Mouse (Mus musculus) liver, embryonic 14.5 days (tissue): ENCODE data around the gene Gm27179. TPM values are rescaled to one million over a fixed set of nuclear protein-coding genes. Genes with fewer than 3 reads are reported as not detected.
"Not testable (repeated sequence)": the region's sequence is repeated elsewhere in the genome, so short reads cannot be mapped to it uniquely, and the experiment has no call there.

Source experiments
- ATAC-seq: fragments of 200-750 bp; cut with Nextera tagmentation; 2 replicates; pipeline ENCODE4 v1.8.0; 2017; ENCODE audit warnings: moderate number of reproducible peaks, mild to moderate bottlenecking, moderate library complexity; ENCODE audit not compliant: insufficient read depth
- DNase-seq, 3 experiments: peaks; one replicate each; pipeline ENCODE4 v3.0.0-alpha.2; 2012 to 2013; ENCODE audit warnings: low read depth in 3 of 3, low spot score in 3 of 3
- H3K27ac ChIP-seq: fragments of 300-500 bp; sonication (generic); 2 replicates; pipeline ENCODE4 v1.5.1; 2014; ENCODE audit warnings: moderate library complexity, mild to moderate bottlenecking, control low read depth, inconsistent platforms
- H3K27me3 ChIP-seq: fragments of 300-500 bp; sonication (generic); 2 replicates; pipeline ENCODE4 v1.6.1; 2014; ENCODE audit warnings: mild to moderate bottlenecking, low read length, moderate library complexity; ENCODE audit not compliant: control insufficient read depth, insufficient read depth
- H3K36me3 ChIP-seq: fragments of 300-500 bp; sonication (generic); replicated peaks from 2 replicates; pipeline ENCODE4 v1.6.1; 2014; ENCODE audit warnings: low read depth; ENCODE audit not compliant: control insufficient read depth, insufficient read depth
- H3K4me1 ChIP-seq, 2 experiments: fragments of 200-500 bp in 1 of 2; fragments of 300-500 bp in 1 of 2; sonication (generic) in 1 of 2; replicated peaks; 2 replicates each; pipeline ENCODE4 v1.6.1; 2012 to 2014; ENCODE audit warnings: antibody characterized with exemption in 1 of 2, inconsistent platforms in 1 of 2, low read length in 1 of 2; ENCODE audit not compliant: control insufficient read depth in 2 of 2, insufficient read depth in 2 of 2
- H3K4me2 ChIP-seq: fragments of 300-500 bp; sonication (generic); 2 replicates; pipeline ENCODE4 v1.6.1; 2014; ENCODE audit warnings: low read depth, mild to moderate bottlenecking, control low read depth, moderate library complexity
- H3K4me3 ChIP-seq, 2 experiments: fragments of 200-500 bp in 1 of 2; fragments of 300-500 bp in 1 of 2; sonication (generic) in 1 of 2; 2 replicates each; pipeline ENCODE4 v1.5.1; 2012 to 2014; ENCODE audit warnings: low read depth in 2 of 2, low read length in 2 of 2, mild to moderate bottlenecking in 2 of 2, control low read depth in 1 of 2, inconsistent platforms in 1 of 2, moderate library complexity in 1 of 2; ENCODE audit not compliant: insufficient read depth in 1 of 2
- H3K9ac ChIP-seq: fragments of 300-500 bp; sonication (generic); replicated peaks from 2 replicates; pipeline ENCODE4 v1.6.1; 2014; ENCODE audit warnings: mild to moderate bottlenecking, control low read depth, moderate library complexity
- H3K9me3 ChIP-seq: fragments of 300-500 bp; sonication (generic); 2 replicates; pipeline ENCODE4 v1.6.1; 2016; ENCODE audit warnings: low read length, mixed read lengths; ENCODE audit not compliant: control insufficient read depth
- WGBS: fragments of 180-500 bp; shearing (Covaris S2); extraction: QIAGEN DNeasy Blood & Tissue Kit; methylation state at CpG from one replicate; pipeline ENCODE4 v1.1.7; 2014; ENCODE audit not compliant: insufficient replicate concordance; 5-methylcytosine and 5-hydroxymethylcytosine counted together
- polyA plus RNA-seq, 2 experiments: library from polyadenylated mRNA; depleted of rRNA in 1 of 2; stranded (reverse) in 1 of 2; unstranded in 1 of 2; fragments of >200 nt; fragmentation: Nextera tagmentation in 1 of 2; extraction: Ambion mirVana in 1 of 2; gene quantifications; 2 replicates each; pipeline versions ENCODE4 v1.2.1 to v1.2.3; 2012 to 2014

The Gm27179 gene
- polyA plus RNA-seq, 2 experiments = not detected

GRCm38 (mm10) chr14:69540113-69540512 is 27.8 kb upstream of the Gm27179 start:
- peak; percentile 91 for ATAC-seq
- H3K9ac ChIP-seq, DNase-seq, H3K27me3 ChIP-seq, H3K4me1 ChIP-seq, H3K9me3 ChIP-seq, H3K4me2 ChIP-seq, H3K27ac ChIP-seq, H3K4me3 ChIP-seq, H3K36me3 ChIP-seq: not testable (repeated sequence)
- no CpG with 5 or more reads among the region's 5 CpGs for WGBS

- WGBS = no CpG with 5 or more reads among the region's 7 CpGs
- DNase-seq, H3K27me3 ChIP-seq, H3K4me3 ChIP-seq, H3K9me3 ChIP-seq, H3K4me2 ChIP-seq, H3K36me3 ChIP-seq, H3K9ac ChIP-seq, H3K27ac ChIP-seq, H3K4me1 ChIP-seq: not testable (repeated sequence)
- ATAC-seq = peak; percentile 80
These were observed 24.2 kb upstream of the Gm27179 start for GRCm38 (mm10) chr14:69536539-69536938.

GRCm38 (mm10) chr14:69526202-69526601 is 13.9 kb upstream of the Gm27179 start:
- not testable (repeated sequence) for DNase-seq, H3K9me3 ChIP-seq, H3K9ac ChIP-seq, H3K4me2 ChIP-seq, H3K4me3 ChIP-seq, H3K27me3 ChIP-seq, H3K36me3 ChIP-seq, H3K4me1 ChIP-seq, H3K27ac ChIP-seq
- WGBS = no CpG with 5 or more reads among the region's 1 CpGs
- peak; percentile 78 for ATAC-seq

- not testable (repeated sequence) for H3K9ac ChIP-seq, H3K4me3 ChIP-seq, H3K27me3 ChIP-seq, H3K9me3 ChIP-seq, H3K4me2 ChIP-seq, H3K36me3 ChIP-seq, H3K27ac ChIP-seq, DNase-seq, H3K4me1 ChIP-seq
- no CpG with 5 or more reads among the region's 1 CpGs for WGBS
- peak; percentile 93 for ATAC-seq
These were observed 10.7 kb upstream of the Gm27179 start for GRCm38 (mm10) chr14:69523001-69523400.

- H3K27me3 ChIP-seq, H3K36me3 ChIP-seq, H3K4me2 ChIP-seq, H3K9me3 ChIP-seq, H3K4me1 ChIP-seq, H3K9ac ChIP-seq, H3K4me3 ChIP-seq, H3K27ac ChIP-seq, DNase-seq, ATAC-seq: not testable (repeated sequence)
- WGBS = no CpG with 5 or more reads among the region's 2 CpGs
These were observed 8.5 kb upstream of the Gm27179 start for GRCm38 (mm10) chr14:69520810-69521209.

GRCm38 (mm10) chr14:69507000-69507399 is 5.3 kb downstream of the Gm27179 start:
- H3K27ac ChIP-seq, H3K27me3 ChIP-seq, H3K4me2 ChIP-seq, H3K4me3 ChIP-seq, ATAC-seq, H3K9ac ChIP-seq, H3K36me3 ChIP-seq, DNase-seq, H3K4me1 ChIP-seq, H3K9me3 ChIP-seq: not testable (repeated sequence)
- WGBS = no CpG with 5 or more reads among the region's 1 CpGs

- no CpG with 5 or more reads among the region's 29 CpGs for WGBS
These were observed 9.2 kb downstream of the Gm27179 start, which contains the start of gene Gm16867 for GRCm38 (mm10) chr14:69503174-69503573. Gene Gm16867 (minus strand): TSS chr14:69503362.

GRCm38 (mm10) chr14:69502440-69503150 is 9.8 kb downstream of the Gm27179 start:
- H3K9ac ChIP-seq, H3K27me3 ChIP-seq, H3K27ac ChIP-seq, H3K4me2 ChIP-seq, H3K4me1 ChIP-seq, H3K4me3 ChIP-seq, H3K9me3 ChIP-seq, DNase-seq, H3K36me3 ChIP-seq: not testable (repeated sequence)
- ATAC-seq = peak; percentile 26
- no CpG with 5 or more reads among the region's 73 CpGs for WGBS

More at GRCm38 (mm10) chr14:69503174-69503573, 9.2 kb downstream of the Gm27179 start, which contains the start of gene Gm16867:
- H3K9me3 ChIP-seq, DNase-seq, H3K4me2 ChIP-seq, H3K36me3 ChIP-seq, H3K4me1 ChIP-seq, H3K9ac ChIP-seq, H3K4me3 ChIP-seq, H3K27ac ChIP-seq, H3K27me3 ChIP-seq: not testable (repeated sequence)
- ATAC-seq = peak; percentile 95
